Mouse (Mus musculus) olfactory bulb, adult 2 months (tissue): Measurements from ENCODE around the gene Isca2.

Source experiments
- CTCF ChIP-seq: fragments of 200-500 bp; IDR thresholded peaks from 2 replicates; pipeline ENCODE4 v1.5.1; 2012; ENCODE audit warnings: low read depth, mild to moderate bottlenecking, low read length, moderate library complexity; ENCODE audit not compliant: insufficient read depth
- POLR2A ChIP-seq: fragments of 200-500 bp; IDR thresholded peaks from 2 replicates; pipeline ENCODE4 v1.6.1; 2012; ENCODE audit warnings: mild to moderate bottlenecking, low read depth, low read length, moderate library complexity; ENCODE audit not compliant: insufficient read depth

DNA sequence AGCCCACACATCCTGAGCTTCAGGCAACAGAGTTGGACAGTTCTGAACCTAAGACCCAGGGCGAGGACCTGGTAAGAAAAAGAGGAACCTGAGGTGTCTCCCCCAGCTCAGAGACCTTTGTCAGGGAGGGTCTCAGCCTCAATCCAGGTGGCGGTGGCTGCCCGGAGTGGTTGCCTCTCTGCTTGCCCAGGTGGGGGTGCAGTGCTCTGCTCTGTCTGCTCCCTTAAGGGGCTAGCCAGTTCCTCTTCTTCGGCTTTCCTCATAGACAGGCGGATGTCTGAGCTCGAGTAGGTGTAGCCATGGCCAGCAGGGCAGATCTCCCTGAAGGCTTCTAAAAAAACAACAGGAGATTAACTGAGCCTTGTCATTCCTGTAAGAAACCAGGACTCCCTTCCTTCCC, 36.0 kb downstream of the Isca2 start:
- no peak for TF ChIP-seq POLR2A
- TF ChIP-seq CTCF: no peak
